In genomic region chr4:101159191-101159764, GRCm38 (mm10) we compare ENCODE assay signal across 26 mouse cellular contexts.
DNase-seq lines count a peak whose midpoint lies in the region; ATAC-seq and TF ChIP-seq lines count a peak whose summit lies in the region.
"Had no signal": no experiment of that assay in that cellular context is flagged by ENCODE, and none has a peak within 500 bp of the region (broad histone marks: within the 10 kb centered on the region; RNA-seq: fewer than 3 reads in every experiment).

No protein-coding gene starts in this region.

- H3K4me1 ChIP-seq in embryonic facial prominence, embryonic 13.5 days = peaks cover 2% of the 10 kb centered on the region; the same call in 1 of the 2 replicates
- H3K4me1 ChIP-seq in embryonic facial prominence, embryonic 10.5 days = no peaks in the 10 kb centered on the region
- H3K4me1 ChIP-seq: forebrain, embryonic 10.5 days; midbrain, embryonic 10.5 days had no signal

- 0 out of 2 replicates have a peak overlapping the region, but pooled peaks have one; percentile 11 for H3K27ac ChIP-seq in embryonic facial prominence, embryonic 13.5 days
- no peak overlapping the region for H3K27ac ChIP-seq in embryonic facial prominence, embryonic 10.5 days (replicated peaks)
- H3K27ac ChIP-seq in left cerebral cortex, adult 2 months = peak overlapping the region; percentile 22; the same call in 1 of the 2 replicates
- H3K27ac ChIP-seq: forebrain, embryonic 10.5 days; gastrocnemius, adult 2 months; kidney, embryonic 15.5 days; macrophage; midbrain, embryonic 10.5 days had no signal

- intact Hi-C loops in left cerebral cortex, adult 2 months (cut with DNase I) = loop anchor here (5.0 kb wide), 1 partner anchor 198 kb away; no protein-coding TSS in a partner anchor
- intact Hi-C loops in left cerebral cortex, postnatal 14 days (cut with DNase I) = no loop called here

- H3K36me3 ChIP-seq in embryonic facial prominence, embryonic 13.5 days = peaks cover 89% of the 10 kb centered on the region
- peaks cover 85% of the 10 kb centered on the region for H3K36me3 ChIP-seq in embryonic facial prominence, embryonic 10.5 days (replicated peaks)

- WGBS in embryonic facial prominence, embryonic 13.5 days = 59% methylated on average over 12 of the region's 12 CpGs
- WGBS in embryonic facial prominence, embryonic 10.5 days = 77% methylated on average over 12 of the region's 12 CpGs

- H3K9me3 ChIP-seq in embryonic facial prominence, embryonic 13.5 days = no peaks in the 10 kb centered on the region
- no peaks in the 10 kb centered on the region for H3K9me3 ChIP-seq in embryonic facial prominence, embryonic 10.5 days
- H3K9me3 ChIP-seq: forebrain, embryonic 10.5 days; heart, embryonic 12.5 days; kidney, embryonic 15.5 days; midbrain, embryonic 10.5 days had no signal

- ATAC-seq in embryonic facial prominence, embryonic 13.5 days (ENCODE audit: insufficient number of reproducible peaks, insufficient read depth, low FRiP score, low TSS enrichment, low read depth) = no peak
- ATAC-seq in megakaryocyte progenitor cell, adult 5-6 weeks (replicated peaks; ENCODE audit: poor library complexity) = peak; percentile 48
- ATAC-seq: activated CD4-positive, CD25-positive, alpha-beta regulatory T cell, adult 4 months; forebrain, postnatal 0 days; intestine, postnatal 0 days; liver, postnatal 0 days had no signal

- TF ChIP-seq CTCF in left cerebral cortex, adult 2 months (IDR thresholded peaks at IDR 0.05) = no peak

- no peak overlapping the region for H3K4me3 ChIP-seq in embryonic facial prominence, embryonic 13.5 days
- H3K4me3 ChIP-seq in embryonic facial prominence, embryonic 10.5 days = no peak overlapping the region
- no peak overlapping the region for H3K4me3 ChIP-seq in left cerebral cortex, adult 2 months
- H3K4me3 ChIP-seq: forebrain, embryonic 10.5 days; gastrocnemius, adult 2 months; heart, embryonic 12.5 days; kidney, embryonic 15.5 days; midbrain, embryonic 10.5 days had no signal

- H3K9ac ChIP-seq in embryonic facial prominence, embryonic 13.5 days = no peak overlapping the region
- H3K9ac ChIP-seq: forebrain, postnatal 0 days; heart, embryonic 12.5 days; kidney, embryonic 15.5 days; liver, postnatal 0 days had no signal

- H3K27me3 ChIP-seq in embryonic facial prominence, embryonic 13.5 days = no peaks in the 10 kb centered on the region
- H3K27me3 ChIP-seq in embryonic facial prominence, embryonic 10.5 days (replicated peaks; ENCODE audit: low read depth, poor library complexity, severe bottlenecking) = no peaks in the 10 kb centered on the region
- H3K27me3 ChIP-seq: heart, embryonic 12.5 days; kidney, embryonic 15.5 days had no signal

- H3K4me2 ChIP-seq in embryonic facial prominence, embryonic 13.5 days = no peak overlapping the region
- H3K4me2 ChIP-seq: heart, embryonic 12.5 days; kidney, embryonic 15.5 days; liver, embryonic 11.5 days had no signal

- DNase-seq in embryonic facial prominence, embryonic 10.5 days (ENCODE audit: low spot score) = no peak
- DNase-seq in left cerebral cortex, adult 2 months (ENCODE audit: extremely low spot score in 1 of 2, low spot score in 2 of 2) = no peak
- DNase-seq in left cerebral cortex, postnatal 14 days (ENCODE audit: low spot score in 2 of 2) = no peak
- DNase-seq in right cerebral cortex, adult 18-20 months = peak; percentile 43
- DNase-seq in right cerebral cortex, postnatal 25 days = no peak
- no peak for DNase-seq in adrenal gland, postnatal 4 days (ENCODE audit: low spot score in 2 of 2)
- DNase-seq: adrenal gland, adult 8-10 months; cerebellum, adult 8-10 months; cerebellum, postnatal 36 days; forebrain, postnatal 0 days; gastrocnemius, adult 2 months; heart, adult 11 months; heart, postnatal 10 days; liver, postnatal 0 days; right cerebral cortex, postnatal 14 days; spleen, adult 18-20 months had no signal
